ENCODE assay signal across 30 mouse cellular contexts in the genomic region with DNA sequence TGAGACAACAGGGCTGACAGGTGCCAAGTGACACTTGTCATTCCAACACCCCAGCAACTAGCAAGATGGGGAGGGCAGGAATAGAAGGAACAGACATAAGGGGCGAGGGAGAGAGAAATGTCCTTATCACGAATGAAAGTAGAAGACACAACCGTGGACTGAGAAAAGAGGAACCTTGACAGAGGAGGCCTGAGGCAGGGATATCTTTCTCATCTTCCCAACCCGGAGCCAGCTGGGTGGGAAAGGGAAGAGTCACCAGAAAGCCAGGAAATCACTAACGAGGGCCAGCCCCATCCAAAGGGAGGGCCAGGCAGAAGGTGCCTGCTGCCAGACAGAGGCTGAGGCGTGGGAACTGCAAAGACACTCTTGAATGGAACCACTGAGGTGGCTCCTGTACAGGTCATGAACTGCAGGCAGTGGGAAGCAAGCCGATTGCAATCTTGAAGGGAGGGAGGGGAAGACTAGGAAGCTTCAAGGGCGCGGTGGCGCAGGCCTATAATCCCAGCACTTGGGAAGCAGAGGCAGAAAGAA. TPM values are rescaled to one million over a fixed set of nuclear protein-coding genes. Genes with fewer than 3 reads are reported as not detected.
DNase-seq lines count a peak whose midpoint lies in the region; ATAC-seq and TF ChIP-seq lines count a peak whose summit lies in the region.
"Had no signal": no experiment of that assay in that cellular context is flagged by ENCODE, and none has a peak within 500 bp of the region (broad histone marks: within the 10 kb centered on the region; RNA-seq: fewer than 3 reads in every experiment).

No protein-coding gene starts in this region.

- TF ChIP-seq POLR2A in MEL (IDR thresholded peaks at IDR 0.05; ENCODE audit: control insufficient read depth in 1 of 2, insufficient read depth in 1 of 2, low read depth in 1 of 2, low read length in 2 of 2, poor library complexity in 1 of 2), result no peak

- no peaks in the 10 kb centered on the region for H3K36me3 ChIP-seq in MEL (ENCODE audit: control insufficient read depth in 1 of 2, insufficient read depth in 2 of 2, low read length in 2 of 2)
- no peaks in the 10 kb centered on the region for H3K36me3 ChIP-seq in kidney, embryonic 14.5 days (ENCODE audit: control insufficient read depth, insufficient read depth, low read length)
- H3K36me3 ChIP-seq: embryonic facial prominence, embryonic 10.5 days; embryonic facial prominence, embryonic 13.5 days; forebrain, embryonic 12.5 days; forebrain, embryonic 15.5 days; heart, embryonic 10.5 days had no signal

- no peak overlapping the region for H3K4me3 ChIP-seq in MEL (ENCODE audit: control insufficient read depth in 1 of 2, insufficient read depth in 1 of 2, low read depth in 2 of 2, low read length in 2 of 2)
- H3K4me3 ChIP-seq in kidney, embryonic 14.5 days (ENCODE audit: low read length), result no peak overlapping the region
- H3K4me3 ChIP-seq: embryonic facial prominence, embryonic 10.5 days; embryonic facial prominence, embryonic 13.5 days; erythroblast, embryonic 14.5 days; forebrain, embryonic 12.5 days; forebrain, embryonic 15.5 days; gastrocnemius, adult 2 months; heart, adult 2 months; heart, embryonic 10.5 days had no signal

- 57% methylated on average over 10 of the region's 10 CpGs for WGBS in kidney, embryonic 14.5 days

- H3K27me3 ChIP-seq in MEL (ENCODE audit: control insufficient read depth in 1 of 2, insufficient read depth in 2 of 2, low read length in 2 of 2), result no peaks in the 10 kb centered on the region; a peak in 1 of 4 replicates
- no peaks in the 10 kb centered on the region for H3K27me3 ChIP-seq in kidney, embryonic 14.5 days (ENCODE audit: control insufficient read depth, insufficient read depth, low read length)
- H3K27me3 ChIP-seq: embryonic facial prominence, embryonic 13.5 days; forebrain, embryonic 12.5 days; forebrain, embryonic 15.5 days had no signal

- DNase-seq in lung, adult 18-20 months, result peak; percentile 18 to 27
- no peak for DNase-seq in lung, postnatal 4 days
- DNase-seq in MEL (ENCODE audit: low read depth, low spot score) (peak; percentile 52), MEL-GATA-1-ER (ENCODE audit: extremely low read depth, low read depth) (peak; percentile 13)
- DNase-seq in lung, postnatal 25 days (ENCODE audit: low spot score), result peak; percentile 11
- DNase-seq in adrenal gland, postnatal 4 days (ENCODE audit: low spot score in 2 of 2), result no peak
- DNase-seq in frontal cortex, postnatal 36 days (ENCODE audit: low spot score in 2 of 2), result no peak
- DNase-seq: adrenal gland, adult 2 months; adrenal gland, postnatal 14 days; cerebellum, adult 11-12 months; cerebellum, adult 8-10 months; cerebellum, postnatal 10 days; cerebellum, postnatal 36 days; embryo, embryonic 11 days; gastrocnemius, adult 2 months; gastrocnemius, postnatal 14 days; heart, postnatal 10 days; heart, postnatal 36 days had no signal

- no peak overlapping the region for H3K27ac ChIP-seq in MEL (ENCODE audit: control insufficient read depth, low read depth, low read length)
- no peak overlapping the region for H3K27ac ChIP-seq in kidney, embryonic 14.5 days (ENCODE audit: low read depth, low read length)
- H3K27ac ChIP-seq: embryonic facial prominence, embryonic 10.5 days; embryonic facial prominence, embryonic 13.5 days; forebrain, embryonic 12.5 days; forebrain, embryonic 15.5 days; gastrocnemius, adult 2 months; heart, adult 2 months; heart, embryonic 10.5 days; hindbrain, embryonic 14.5 days; hindbrain, postnatal 0 days had no signal

- no peak overlapping the region for H3K4me2 ChIP-seq in kidney, embryonic 14.5 days (replicated peaks; ENCODE audit: low read depth, low read length)
- H3K4me2 ChIP-seq: embryonic facial prominence, embryonic 13.5 days; forebrain, embryonic 12.5 days; forebrain, embryonic 15.5 days; hindbrain, embryonic 14.5 days had no signal

- H3K9ac ChIP-seq in MEL (ENCODE audit: control insufficient read depth, low read depth, low read length, poor library complexity, severe bottlenecking), result no peak overlapping the region
- H3K9ac ChIP-seq in kidney, embryonic 14.5 days (ENCODE audit: low read depth, low read length), result no peak overlapping the region
- H3K9ac ChIP-seq: embryonic facial prominence, embryonic 13.5 days; forebrain, embryonic 12.5 days; forebrain, embryonic 15.5 days; hindbrain, embryonic 14.5 days had no signal

- no peak for ATAC-seq in kidney, embryonic 14.5 days (ENCODE audit: low FRiP score, low TSS enrichment)
- ATAC-seq: CD4-positive, CD25-positive, alpha-beta regulatory T cell, adult 4 months; forebrain, embryonic 15.5 days; hindbrain, postnatal 0 days; inflammation-experienced regulatory T-cells, adult 6 months had no signal

- no peaks in the 10 kb centered on the region for H3K9me3 ChIP-seq in MEL (replicated peaks; ENCODE audit: insufficient read depth, low read length)
- H3K9me3 ChIP-seq in kidney, embryonic 14.5 days (ENCODE audit: control insufficient read depth, low read length), result no peaks in the 10 kb centered on the region
- H3K9me3 ChIP-seq: embryonic facial prominence, embryonic 10.5 days; embryonic facial prominence, embryonic 13.5 days; forebrain, embryonic 12.5 days; forebrain, embryonic 15.5 days; heart, embryonic 10.5 days had no signal

- H3K4me1 ChIP-seq in MEL (ENCODE audit: control insufficient read depth in 1 of 2, insufficient read depth in 2 of 2, low read length in 2 of 2), result peaks cover 0 to 11% of the 10 kb centered on the region in 2 experiments; a peak in 3 of 4 replicates
- no peaks in the 10 kb centered on the region for H3K4me1 ChIP-seq in kidney, embryonic 14.5 days (ENCODE audit: control insufficient read depth, insufficient read depth, low read length)
- H3K4me1 ChIP-seq: embryonic facial prominence, embryonic 10.5 days had no signal

- TF ChIP-seq EP300 in MEL (IDR thresholded peaks at IDR 0.05; ENCODE audit: low read depth in 1 of 2, low read length in 2 of 2), result peak in 1 of 2 experiments; percentile 24; a peak in 1 of 4 replicates

- TF ChIP-seq CTCF in MEL (IDR thresholded peaks at IDR 0.05 in 2 of 3, conservative IDR thresholded peaks at IDR 0.05 in 1 of 3; ENCODE audit: control insufficient read depth in 1 of 3, insufficient read depth in 1 of 3, low read depth in 2 of 3, low read length in 3 of 3, poor library complexity in 1 of 3, severe bottlenecking in 1 of 3), result no peak

- no peaks in the 10 kb centered on the region for H3K79me2 ChIP-seq in MEL (ENCODE audit: control insufficient read depth, insufficient read depth, low read length, poor library complexity)

- no peak for TF ChIP-seq RAD21 in MEL (IDR thresholded peaks at IDR 0.05; ENCODE audit: low read depth, low read length)

TF ChIP-seq in MEL, 35 proteins besides CTCF, POLR2A, EP300 and RAD21:
- peak; percentile 23; the same call in 1 of the 2 replicates for TF ChIP-seq RCOR1 (IDR thresholded peaks at IDR 0.05; ENCODE audit: low read depth, low read length)
- TF ChIP-seq GATA1 (IDR thresholded peaks at IDR 0.05; ENCODE audit: low read depth, low read length), result peak; percentile 39
- TF ChIP-seq ETS1 (IDR thresholded peaks at IDR 0.05; ENCODE audit: low read depth, low read length), result peak; percentile 51; the same call in 1 of the 2 replicates
- no peak for TF ChIP-seq GABPA (IDR thresholded peaks at IDR 0.05; ENCODE audit: low read depth, low read length)

RNA-seq across cellular contexts. Expression of gene Inhbb, which starts 24.8 kb away (rescaled TPM):
- total RNA-seq in MEL (2012; rRNA removed), result not detected in 2 replicates
- polyA plus RNA-seq in MEL (2012; ENCODE audit: insufficient read depth in 1 of 2, insufficient read length in 2 of 2, low read depth in 1 of 2, low replicate concordance in 2 of 2, missing spikeins in 1 of 2), result not detected
- total RNA-seq in adrenal gland, postnatal 4 days (2021), result 1 to 10 TPM; 4.2 to 5.0 TPM
- polyA plus RNA-seq in kidney, embryonic 14.5 days (2014; fragmentation: Nextera tagmentation; extraction: Ambion mirVana), result 0.16 TPM in 2 replicates
- polyA plus RNA-seq: CD4-positive, CD25-positive, alpha-beta regulatory T cell, adult 4 months; inflammation-experienced regulatory T-cells, adult 6 months had no signal

RNA-seq across cellular contexts. Expression of gene Ralb, which starts 57.8 kb away (rescaled TPM):
- 26.2 and 28.0 TPM in 2 replicates for total RNA-seq in MEL (2012; rRNA removed)
- 10 to 100 TPM in 1 of 2 experiments, not detected in 1; 45.1 TPM for polyA plus RNA-seq in MEL (2012; ENCODE audit: insufficient read depth in 1 of 2, insufficient read length in 2 of 2, low read depth in 1 of 2, low replicate concordance in 2 of 2, missing spikeins in 1 of 2)
- total RNA-seq in adrenal gland, postnatal 4 days (2021), result 10 to 100 TPM; 69.3 to 76.0 TPM
- polyA plus RNA-seq in kidney, embryonic 14.5 days (2014; fragmentation: Nextera tagmentation; extraction: Ambion mirVana), result 84.7 and 123 TPM in 2 replicates

Comparison
In these comparisons a context has a peak if more than half of its experiments do, and no peak if none do; other contexts are left out.
1. DNase-seq: peak in lung, adult 18-20 months (2 of 2), MEL (single experiment), MEL-GATA-1-ER (single experiment) and lung, postnatal 25 days (single experiment); none in lung, postnatal 4 days (0 of 2), adrenal gland, postnatal 4 days (0 of 2) and frontal cortex, postnatal 36 days (0 of 2).